Mouse (Mus musculus) intestine, embryonic 14.5 days (tissue): ENCODE measurements around the gene Snrpd3. TPM values are rescaled to one million over a fixed set of nuclear protein-coding genes. Genes with fewer than 3 reads are reported as not detected.
A peak's percentile ranks its signal among the peaks of the same experiment; 100 is the strongest.
"Not testable (repeated sequence)": the region's sequence is repeated elsewhere in the genome, so short reads cannot be mapped to it uniquely, and the experiment has no call there.

ENCODE experiments used
- ATAC-seq: fragments of 200-750 bp; cut with Nextera tagmentation; replicated peaks from 2 replicates; pipeline ENCODE4 v1.8.0; 2017; ENCODE audit warnings: low read depth, moderate number of reproducible peaks, moderate TSS enrichment, moderate library complexity; ENCODE audit not compliant: low FRiP score, low TSS enrichment
- DNase-seq: peaks from one replicate; pipeline ENCODE4 v3.0.0-alpha.2; 2018; ENCODE audit warnings: low spot score
- H3K27ac ChIP-seq: fragments of 300-500 bp; sonication (generic); 2 replicates; pipeline ENCODE4 v1.5.1; 2014; ENCODE audit warnings: low read depth, mild to moderate bottlenecking, control low read depth
- H3K27me3 ChIP-seq: fragments of 300-500 bp; sonication (generic); replicated peaks from 2 replicates; pipeline ENCODE4 v1.6.1; 2014; ENCODE audit warnings: low read length, control low read depth; ENCODE audit not compliant: control insufficient read depth, insufficient read depth
- H3K36me3 ChIP-seq: fragments of 300-500 bp; sonication (generic); 2 replicates; pipeline ENCODE4 v1.6.1; 2014; ENCODE audit warnings: low read length, control low read depth; ENCODE audit not compliant: control insufficient read depth, insufficient read depth
- H3K4me1 ChIP-seq: fragments of 300-500 bp; sonication (generic); replicated peaks from 2 replicates; pipeline ENCODE4 v1.6.1; 2014; ENCODE audit warnings: low read length, control low read depth, mixed read lengths; ENCODE audit not compliant: control insufficient read depth, insufficient read depth
- H3K4me2 ChIP-seq: fragments of 300-500 bp; sonication (generic); 2 replicates; pipeline ENCODE4 v1.6.1; 2014; ENCODE audit warnings: low read length
- H3K4me3 ChIP-seq: fragments of 300-500 bp; sonication (generic); 2 replicates; pipeline ENCODE4 v1.5.1; 2014; ENCODE audit warnings: low read depth, low read length, control low read depth, mixed read lengths
- H3K9ac ChIP-seq: fragments of 300-500 bp; sonication (generic); 2 replicates; pipeline ENCODE4 v1.6.1; 2014; ENCODE audit warnings: mild to moderate bottlenecking, low read length
- H3K9me3 ChIP-seq: fragments of 300-500 bp; sonication (generic); 2 replicates; pipeline ENCODE4 v1.6.1; 2016; ENCODE audit warnings: low read length, control low read depth; ENCODE audit not compliant: control insufficient read depth
- WGBS: fragments of 180-500 bp; shearing (Covaris S2); extraction: QIAGEN DNeasy Blood & Tissue Kit; methylation state at CpG from one replicate; pipeline ENCODE4 v1.1.7; 2014; 5-methylcytosine and 5-hydroxymethylcytosine counted together
- polyA plus RNA-seq: library from polyadenylated mRNA; unstranded; fragments of >200 nt; fragmentation: Nextera tagmentation; extraction: Ambion mirVana; gene quantifications from 2 replicates; pipeline ENCODE4 v1.2.1, GENCODE M21; 2014

Gene Snrpd3
- polyA plus RNA-seq, 1 experiment from 2014 or later, result 167 TPM

DNA sequence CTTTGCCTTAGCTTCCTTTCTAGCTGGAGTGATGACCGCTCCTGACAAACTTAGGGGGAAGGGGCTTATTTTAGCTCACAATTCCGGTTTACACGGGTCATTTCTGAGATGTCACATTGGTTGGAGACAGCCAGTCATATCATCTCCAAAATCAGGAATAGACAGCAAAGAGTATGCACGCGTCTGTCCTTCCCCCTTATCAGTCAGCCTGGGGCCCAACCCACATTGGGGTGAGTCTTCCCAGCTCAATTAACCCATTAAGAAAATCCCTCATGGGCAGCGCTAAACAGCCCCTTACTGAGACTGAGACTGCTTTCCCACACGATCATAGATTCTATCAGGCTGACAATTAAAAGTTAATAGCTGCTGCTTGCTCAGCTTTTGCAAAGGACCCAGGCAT, 3.0 kb upstream of the Snrpd3 start:
- H3K27me3 ChIP-seq, result no peaks in the 10 kb centered on the region
- H3K27ac ChIP-seq, result no peak overlapping the region
- no peak overlapping the region for H3K4me3 ChIP-seq
- ATAC-seq (no peak), DNase-seq (no peak)
- no peaks in the 10 kb centered on the region for H3K9me3 ChIP-seq
- peaks cover 29% of the 10 kb centered on the region for H3K36me3 ChIP-seq
- H3K9ac ChIP-seq, result no peak overlapping the region
- H3K4me2 ChIP-seq, result no peak overlapping the region
- peaks cover 20% of the 10 kb centered on the region for H3K4me1 ChIP-seq
- WGBS, result 68% methylated on average over 7 of the region's 7 CpGs

DNA sequence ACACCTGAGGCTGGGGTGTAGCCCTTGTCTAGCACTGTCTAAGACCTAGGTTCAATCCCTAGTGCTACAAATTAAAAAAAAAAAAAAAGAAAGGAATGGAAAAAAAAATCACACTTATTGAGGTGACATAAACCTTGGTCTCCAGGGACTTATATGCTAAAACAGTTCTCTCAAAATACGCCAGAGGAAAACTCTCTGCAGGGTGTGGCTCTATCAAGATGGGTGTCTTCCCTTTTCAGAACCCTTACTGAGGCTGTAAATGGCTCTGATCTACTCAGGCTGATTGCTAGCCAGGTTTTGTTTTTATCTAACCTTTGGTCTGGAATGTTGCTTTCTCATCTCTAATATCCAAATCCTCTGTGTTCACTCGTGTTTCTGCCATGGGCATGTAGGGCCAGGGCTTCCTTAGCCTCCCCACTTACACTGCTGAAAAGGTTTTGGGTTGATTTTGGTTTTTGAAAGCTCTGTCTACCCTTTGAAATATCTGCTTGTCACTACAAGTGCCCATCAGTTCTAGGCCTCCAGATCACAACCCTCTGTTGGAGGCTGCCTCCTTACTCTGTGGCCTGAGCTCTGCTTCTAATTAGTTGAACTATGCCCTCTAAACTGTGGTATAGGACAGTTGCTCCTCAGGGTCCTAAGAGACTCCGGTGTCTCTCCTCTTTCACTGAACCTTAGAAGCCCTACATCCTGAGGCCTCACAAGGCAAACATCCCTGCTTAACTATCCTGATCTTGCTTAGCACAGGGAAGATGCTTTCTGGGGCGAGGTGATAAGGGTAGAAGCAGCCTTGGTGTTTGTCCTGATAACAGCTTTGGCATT, 1.9 kb upstream of the Snrpd3 start:
- Histone ChIP-seq H3K27me3 (no peaks in the 10 kb centered on the region), H3K9me3 (no peaks in the 10 kb centered on the region), H3K9ac (no peak overlapping the region), H3K36me3 (peaks cover 29% of the 10 kb centered on the region), H3K27ac (no peak overlapping the region), H3K4me1 (peaks cover 21% of the 10 kb centered on the region), H3K4me2 (peak overlapping the region; percentile 98), H3K4me3 (no peak overlapping the region)
- WGBS, result 71% methylated on average over 4 of the region's 4 CpGs
- DNase-seq, result no peak
- no peak for ATAC-seq

DNA sequence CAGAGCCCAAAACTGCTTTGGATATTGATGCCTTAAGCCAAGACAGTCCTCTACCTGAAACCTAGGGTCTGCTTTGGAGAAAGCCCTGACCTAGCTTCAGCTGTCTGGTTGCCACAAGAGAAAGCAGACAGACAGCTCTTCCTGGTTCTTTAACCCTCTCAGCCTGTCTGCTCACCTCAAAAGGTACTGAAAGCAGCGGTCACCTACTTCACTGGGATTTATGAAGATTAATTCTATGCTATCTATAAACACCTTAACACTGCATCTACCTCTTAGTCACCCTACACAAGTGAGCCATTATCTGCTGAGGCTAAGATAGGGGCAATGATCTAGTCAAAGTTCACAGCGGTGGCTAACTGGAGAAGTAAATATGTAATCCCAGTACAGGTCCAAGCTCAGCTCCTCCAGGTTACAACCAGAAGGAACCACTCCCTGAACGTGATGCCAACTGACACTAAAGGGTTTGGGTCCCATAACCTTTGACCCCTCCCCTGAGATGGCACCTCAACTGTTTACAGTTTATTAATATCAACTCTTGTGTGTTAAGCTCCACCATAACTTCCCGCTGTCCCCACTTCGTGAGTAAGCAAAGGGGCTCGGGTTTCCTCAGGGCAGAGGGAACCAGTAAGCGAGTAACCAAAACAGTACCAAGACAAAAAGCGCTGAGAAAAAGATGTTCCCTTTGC, 1.2 kb upstream of the Snrpd3 start:
- ATAC-seq, result no peak
- WGBS, result 19% methylated on average over 8 of the region's 8 CpGs

DNA sequence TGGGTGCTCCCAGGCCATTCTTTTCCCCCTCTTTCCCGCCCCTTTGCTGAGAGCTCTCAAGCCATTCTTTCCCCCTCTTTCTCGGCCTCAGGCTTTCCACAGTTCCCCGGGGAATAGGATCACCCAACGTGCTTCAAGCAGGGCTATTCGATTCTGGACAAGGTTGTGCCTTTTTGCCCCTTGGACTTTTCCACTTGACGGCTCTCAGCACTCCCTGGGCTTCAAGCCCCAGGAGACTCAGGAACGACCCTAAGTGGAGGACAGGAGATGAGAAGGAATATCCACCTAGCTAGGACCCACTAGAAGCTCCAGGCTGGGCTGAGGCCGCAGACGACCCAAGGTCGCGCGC, 653 bp upstream of the Snrpd3 start:
- Histone ChIP-seq H3K4me1 (peaks cover 21% of the 10 kb centered on the region), H3K4me2 (peak overlapping the region; percentile 98), H3K9ac (peak overlapping the region; percentile 92), H3K27ac (peak overlapping the region; percentile 96), H3K4me3 (peak overlapping the region; percentile 90), H3K36me3 (peaks cover 28% of the 10 kb centered on the region), H3K27me3 (no peaks in the 10 kb centered on the region), H3K9me3 (no peaks in the 10 kb centered on the region)
- DNase-seq (no peak), ATAC-seq (no peak)
- 2% methylated on average over 12 of the region's 12 CpGs for WGBS

More for the DNA sequence above, 1.2 kb upstream of the Snrpd3 start:
- H3K27ac ChIP-seq, result peak overlapping the region; percentile 96; the same call in 1 of the 2 replicates
- no peaks in the 10 kb centered on the region for H3K27me3 ChIP-seq
- peaks cover 21% of the 10 kb centered on the region for H3K4me1 ChIP-seq
- H3K36me3 ChIP-seq, result peaks cover 29% of the 10 kb centered on the region
- H3K9ac ChIP-seq, result peak overlapping the region; percentile 92
- no peaks in the 10 kb centered on the region for H3K9me3 ChIP-seq
- DNase-seq, result no peak
- peak overlapping the region; percentile 98 for H3K4me2 ChIP-seq
- H3K4me3 ChIP-seq, result peak overlapping the region; percentile 90

DNA sequence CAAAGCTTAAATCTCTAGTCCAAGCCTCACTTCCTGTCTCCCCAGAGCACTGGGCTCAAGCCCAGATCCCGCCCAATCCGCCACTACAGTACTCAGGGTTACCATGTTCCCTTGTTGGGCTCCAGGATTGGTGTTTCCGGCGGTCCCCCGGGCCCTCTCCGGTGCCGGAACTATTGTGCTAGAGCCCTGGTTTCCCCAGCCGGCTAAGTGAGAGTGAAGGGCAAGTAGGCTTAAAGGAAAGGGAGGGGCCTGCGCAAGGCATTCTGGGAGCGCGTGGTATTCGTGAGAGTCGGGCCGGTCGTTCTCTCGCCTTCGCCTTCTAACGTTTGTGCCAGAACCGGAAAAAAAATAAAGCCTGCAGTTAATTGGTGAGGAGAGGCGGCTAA, 400 bp downstream of the Snrpd3 start, which contains the start of gene Gucd1:
Gucd1 (minus strand) TSS at position 215 of the 386 bp plus-strand sequence.
- peaks cover 21% of the 10 kb centered on the region for H3K4me1 ChIP-seq
- peak; percentile 92 for ATAC-seq
- H3K27ac ChIP-seq, result peak within 1 kb of the TSS; percentile 96
- peak within 1 kb of the TSS; percentile 92 for H3K9ac ChIP-seq
- no peaks in the 10 kb centered on the region for H3K27me3 ChIP-seq
- peak; percentile 99 for DNase-seq
- H3K4me3 ChIP-seq, result peak within 1 kb of the TSS; percentile 90
- peak within 1 kb of the TSS; percentile 98 for H3K4me2 ChIP-seq
- no peaks in the 10 kb centered on the region for H3K9me3 ChIP-seq
- peaks cover 34% of the 10 kb centered on the region for H3K36me3 ChIP-seq
- WGBS, result 0% methylated on average over 20 of the region's 20 CpGs

DNA sequence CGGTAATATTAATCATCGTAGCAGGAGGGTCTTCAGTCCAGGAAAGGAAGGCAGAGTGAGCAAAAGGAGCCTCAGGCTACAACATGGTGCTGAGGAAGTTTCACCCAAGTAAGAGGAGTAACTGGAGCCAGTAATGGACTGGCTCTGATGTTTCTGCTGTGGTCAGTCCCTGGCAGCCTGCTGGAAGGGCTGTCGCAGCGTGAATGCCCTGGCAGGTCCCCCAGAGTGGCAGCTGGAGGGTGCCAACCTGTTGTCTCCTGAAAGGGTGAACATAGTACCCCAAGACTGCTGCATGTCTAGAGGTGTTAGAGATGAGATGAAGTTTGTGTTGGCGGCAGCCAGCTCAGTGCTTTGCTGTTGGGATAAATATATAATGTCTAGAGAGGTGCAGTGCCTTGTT, 3.2 kb downstream of the Snrpd3 start:
- no peaks in the 10 kb centered on the region for H3K9me3 ChIP-seq
- peaks cover 17% of the 10 kb centered on the region for H3K4me1 ChIP-seq
- H3K27ac ChIP-seq, result no peak overlapping the region
- no peak for ATAC-seq
- H3K27me3 ChIP-seq, result no peaks in the 10 kb centered on the region
- H3K9ac ChIP-seq, result no peak overlapping the region
- no peak overlapping the region for H3K4me2 ChIP-seq
- H3K36me3 ChIP-seq, result peaks cover 56% of the 10 kb centered on the region
- no peak overlapping the region for H3K4me3 ChIP-seq
- no peak for DNase-seq
- 93% methylated on average over 5 of the region's 5 CpGs for WGBS

DNA sequence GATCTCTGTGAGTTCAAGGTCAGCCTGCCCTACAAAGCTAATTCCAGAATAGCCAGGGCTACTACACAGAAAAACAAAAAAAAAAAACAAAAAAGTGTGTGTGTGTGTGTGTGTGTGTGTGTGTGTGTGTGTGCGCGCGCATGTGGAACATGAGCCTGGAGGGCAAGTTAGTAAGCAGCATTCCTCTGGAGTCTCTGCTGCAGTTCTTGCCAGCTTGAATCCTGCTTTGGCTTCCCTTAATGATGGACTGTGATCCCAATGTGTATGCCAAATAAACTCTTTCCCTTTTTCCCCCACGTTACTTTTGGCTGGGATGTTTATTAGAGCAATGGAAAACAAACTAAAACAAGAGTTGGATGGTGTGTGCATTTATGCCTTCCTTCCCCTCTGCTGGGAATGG, 4.3 kb downstream of the Snrpd3 start:
- no peak for DNase-seq
- ATAC-seq, result no peak
- no peak overlapping the region for H3K4me2 ChIP-seq
- H3K9ac ChIP-seq, result no peak overlapping the region
- no peak overlapping the region for H3K4me3 ChIP-seq
- H3K27me3 ChIP-seq, result no peaks in the 10 kb centered on the region
- peaks cover 10% of the 10 kb centered on the region for H3K4me1 ChIP-seq
- no peak overlapping the region for H3K27ac ChIP-seq
- peaks cover 65% of the 10 kb centered on the region for H3K36me3 ChIP-seq
- WGBS, result 91% methylated on average over 4 of the region's 4 CpGs
- H3K9me3 ChIP-seq, result no peaks in the 10 kb centered on the region

DNA sequence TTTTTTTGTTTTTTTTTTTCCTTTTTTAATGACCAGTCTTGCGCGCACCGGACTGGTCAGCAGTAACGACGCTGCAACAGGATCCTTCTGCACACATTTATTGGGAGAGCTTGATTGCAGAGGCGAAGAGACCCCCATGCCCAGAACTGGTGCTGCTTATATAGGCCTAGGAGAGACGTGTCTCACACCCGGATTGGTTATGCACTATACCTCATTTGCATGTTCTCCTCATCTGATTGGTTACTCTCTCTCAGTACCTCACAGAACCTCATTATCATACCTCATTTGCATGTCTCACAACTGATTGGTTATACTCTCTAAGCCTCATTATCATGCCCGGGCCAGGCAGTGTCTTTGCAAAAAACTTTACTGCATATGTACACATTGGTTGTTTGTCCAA, 8.1 kb downstream of the Snrpd3 start:
- not testable (repeated sequence) for DNase-seq, H3K27me3 ChIP-seq, H3K27ac ChIP-seq, H3K9me3 ChIP-seq, H3K4me1 ChIP-seq, H3K4me2 ChIP-seq, H3K4me3 ChIP-seq, H3K9ac ChIP-seq, ATAC-seq
- peaks cover 64% of the 10 kb centered on the region for H3K36me3 ChIP-seq
- 95% methylated on average over 9 of the region's 9 CpGs for WGBS
